Mouse (Mus musculus) stomach, postnatal 0 days (tissue): ENCODE data around the gene Map7.

Source experiments
- CTCF ChIP-seq: IDR thresholded peaks from 2 replicates; pipeline ENCODE4 v1.5.1; 2016; ENCODE audit warnings: antibody characterized with exemption, low read depth, mild to moderate bottlenecking, moderate library complexity
- EP300 ChIP-seq: optimal IDR thresholded peaks from 2 replicates; pipeline ENCODE3; 2016; ENCODE audit warnings: antibody characterized with exemption

DNA sequence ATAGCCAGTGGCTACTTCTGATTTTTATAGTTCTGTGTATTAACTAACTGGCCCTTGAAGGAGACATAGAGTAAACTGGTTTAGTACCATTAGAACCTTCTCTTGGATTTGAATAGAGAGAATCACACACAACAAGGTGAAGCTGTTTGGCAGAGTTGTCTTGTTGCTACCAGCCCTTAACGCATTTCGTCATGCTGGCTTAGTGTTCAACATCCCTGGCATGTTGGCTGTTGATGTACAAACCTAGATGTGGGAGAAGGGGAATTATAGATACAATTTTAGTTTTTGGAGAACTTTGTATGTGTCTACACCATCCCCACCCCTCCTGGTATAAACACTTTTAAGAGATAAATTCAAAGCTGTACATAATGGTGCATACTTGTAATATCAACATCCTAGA is 37.5 kb downstream of the Map7 start:
- TF ChIP-seq CTCF (no peak), EP300 (no peak)
